Mouse (Mus musculus): ENCODE measurements around the gene Wrb. TPM values are rescaled to one million over a fixed set of nuclear protein-coding genes. Genes with fewer than 3 reads are reported as not detected.

The Wrb gene
- polyA plus RNA-seq, 1 experiment, result 4.1 TPM

GRCm38 (mm10) chr16:96179156-96179555 is 33.9 kb downstream of the Wrb start:
- Histone ChIP-seq H3K4me3 (replicated peaks) (no peak overlapping the region), H3K9me3 (peaks cover 23% of the 10 kb centered on the region), H3K36me3 (replicated peaks; ENCODE audit: low read length) (no peaks in the 10 kb centered on the region), H3K27me3 (replicated peaks) (peaks cover 14% of the 10 kb centered on the region), H3K4me1 (no peaks in the 10 kb centered on the region)
- TF ChIP-seq GATA1 (IDR thresholded peaks at IDR 0.05; ENCODE audit: borderline replicate concordance, low read length) (no peak), FLI1 (IDR thresholded peaks at IDR 0.05; ENCODE audit: low read length) (no peak)

GRCm38 (mm10) chr16:96187619-96188018 is 42.4 kb downstream of the Wrb start:
- H3K27me3 ChIP-seq (replicated peaks), result peaks cover 40% of the 10 kb centered on the region
- peaks cover 14% of the 10 kb centered on the region for H3K4me1 ChIP-seq
- no peak overlapping the region for H3K4me3 ChIP-seq (replicated peaks)
- H3K9me3 ChIP-seq, result peaks cover 15% of the 10 kb centered on the region
- no peak for TF ChIP-seq FLI1 (IDR thresholded peaks at IDR 0.05; ENCODE audit: low read length)
- TF ChIP-seq GATA1 (IDR thresholded peaks at IDR 0.05; ENCODE audit: borderline replicate concordance, low read length), result no peak
- H3K36me3 ChIP-seq (replicated peaks; ENCODE audit: low read length), result no peaks in the 10 kb centered on the region

GRCm38 (mm10) chr16:96191531-96192506 is 46.6 kb downstream of the Wrb start, which contains the start of gene Lca5l:
Gene Lca5l (minus strand): TSS chr16:96192271.
- Histone ChIP-seq H3K4me1 (peaks cover 14% of the 10 kb centered on the region), H3K9me3 (peaks cover 14% of the 10 kb centered on the region), H3K27me3 (replicated peaks) (peaks cover 36% of the 10 kb centered on the region), H3K4me3 (replicated peaks) (peak within 1 kb of the TSS; percentile 96), H3K36me3 (replicated peaks; ENCODE audit: low read length) (no peaks in the 10 kb centered on the region)
- TF ChIP-seq GATA1 (IDR thresholded peaks at IDR 0.05; ENCODE audit: borderline replicate concordance, low read length) (no peak), FLI1 (IDR thresholded peaks at IDR 0.05; ENCODE audit: low read length) (no peak)

- Histone ChIP-seq H3K9me3 (peaks cover 6% of the 10 kb centered on the region), H3K4me1 (peaks cover 5% of the 10 kb centered on the region), H3K36me3 (replicated peaks; ENCODE audit: low read length) (no peaks in the 10 kb centered on the region), H3K4me3 (replicated peaks) (no peak within 1 kb of the TSS), H3K27me3 (replicated peaks) (peaks cover 29% of the 10 kb centered on the region)
- TF ChIP-seq GATA1 (IDR thresholded peaks at IDR 0.05; ENCODE audit: borderline replicate concordance, low read length) (no peak), FLI1 (IDR thresholded peaks at IDR 0.05; ENCODE audit: low read length) (no peak)
These were observed 54.9 kb downstream of the Wrb start, which contains the start of gene Sh3bgr for GRCm38 (mm10) chr16:96199913-96200701. Gene Sh3bgr (plus strand): TSS chr16:96200450.

- no peak overlapping the region for H3K4me3 ChIP-seq (replicated peaks)
- H3K27me3 ChIP-seq (replicated peaks), result peaks cover 30% of the 10 kb centered on the region
- H3K4me1 ChIP-seq, result peaks cover 8% of the 10 kb centered on the region
- 0 out of 2 replicates have a peak, but pooled peaks cover under 1% of the 10 kb centered on the region for H3K9me3 ChIP-seq
- H3K36me3 ChIP-seq (replicated peaks; ENCODE audit: low read length), result no peaks in the 10 kb centered on the region
- TF ChIP-seq FLI1 (IDR thresholded peaks at IDR 0.05; ENCODE audit: low read length) (no peak), GATA1 (IDR thresholded peaks at IDR 0.05; ENCODE audit: borderline replicate concordance, low read length) (no peak)
These were observed 55.5 kb downstream of the Wrb start for GRCm38 (mm10) chr16:96200702-96201028.

- H3K4me1 ChIP-seq, result peaks cover 8% of the 10 kb centered on the region
- H3K27me3 ChIP-seq (replicated peaks), result peaks cover 27% of the 10 kb centered on the region
These were observed 56.5 kb downstream of the Wrb start for GRCm38 (mm10) chr16:96201485-96202232.

More at GRCm38 (mm10) chr16:96201485-96202232, 56.5 kb downstream of the Wrb start:
- TF ChIP-seq GATA1 (IDR thresholded peaks at IDR 0.05; ENCODE audit: borderline replicate concordance, low read length), result no peak
- TF ChIP-seq FLI1 (IDR thresholded peaks at IDR 0.05; ENCODE audit: low read length), result no peak
- Histone ChIP-seq H3K9me3 (no peaks in the 10 kb centered on the region), H3K4me3 (replicated peaks) (no peak overlapping the region), H3K36me3 (replicated peaks; ENCODE audit: low read length) (no peaks in the 10 kb centered on the region)

Other genes starting within 250 kb of the Wrb start
- 4.7 and 55.1 TPM in 2 replicates for gene Psmg1, start 154.4 kb upstream of the Wrb start, polyA plus RNA-seq (2012; ENCODE audit: insufficient read depth, low replicate concordance)
- 1.5 and 3.6 TPM in 2 replicates for gene Brwd1, start 62.9 kb upstream of the Wrb start, polyA plus RNA-seq (2012; ENCODE audit: insufficient read depth, low replicate concordance)
- gene Hmgn1, start 17.7 kb upstream of the Wrb start, polyA plus RNA-seq (2012; ENCODE audit: insufficient read depth, low replicate concordance), result 9.3 and 59.4 TPM in 2 replicates
- gene Lca5l, start 46.9 kb downstream of the Wrb start, polyA plus RNA-seq (2012; ENCODE audit: insufficient read depth, low replicate concordance), result 1.0 TPM in 1 of 2 replicates, not detected in the other
- gene Sh3bgr, start 55.0 kb downstream of the Wrb start, polyA plus RNA-seq (2012; ENCODE audit: insufficient read depth, low replicate concordance), result 2.8 TPM in 1 of 2 replicates, not detected in the other
- gene B3galt5, start 90.4 kb downstream of the Wrb start, polyA plus RNA-seq (2012; ENCODE audit: insufficient read depth, low replicate concordance), result 0.42 TPM in 1 of 2 replicates, not detected in the other

All from megakaryocyte, embryonic 14.5 days (primary cell).